Mouse (Mus musculus) left cerebral cortex, postnatal 25 days (tissue): ENCODE measurements at regions not wholly inside any gene's neighbourhood (a gene's known extent, or its start where the extent isn't known, plus 50 kb on each side); places are given as distances from the start of the nearest gene placed in this dataset.
"Not testable (repeated sequence)": the region's sequence is repeated elsewhere in the genome, so short reads cannot be mapped to it uniquely, and the experiment has no call there.

Experiments used
- DNase-seq, 2 experiments: peaks; one replicate each; pipeline ENCODE4 v3.0.0; 2022; ENCODE audit warnings: low spot score in 2 of 2, mixed read lengths in 1 of 2
- intact Hi-C: fragments of 180-260 bp; cut with DNase I; formaldehyde crosslinking; loops from one replicate; pipeline ENCODE4 v1.15.1; 2025

- intact Hi-C loops = loop anchor here (5.0 kb wide), 1 partner anchor 513 kb away; the partner anchor contains the start of gene Rprm
- DNase-seq = peak in 1 of 2 experiments; percentile 45
Measured at GRCm38 (mm10) chr2:53574007-53574406, 382.5 kb downstream of the Arl6ip6 start.

GRCm38 (mm10) chr2:53605829-53606228 is 414.3 kb downstream of the Arl6ip6 start:
- intact Hi-C loops = no loop called here
- no peak for DNase-seq

- DNase-seq = peak; percentile 6 to 88
- intact Hi-C loops = no loop called here
Measured at GRCm38 (mm10) chr2:53619681-53620080, 428.2 kb downstream of the Arl6ip6 start.

- DNase-seq, intact Hi-C loops: not testable (repeated sequence)
Measured at GRCm38 (mm10) chr2:53632816-53633474, 441.4 kb downstream of the Arl6ip6 start.

- intact Hi-C loops = no loop called here
- DNase-seq = no peak
Measured at GRCm38 (mm10) chr2:53668599-53669372, 416.6 kb downstream of the Rprm start.

- intact Hi-C loops = no loop called here
- DNase-seq = no peak
Measured at GRCm38 (mm10) chr2:53680350-53681011, 404.9 kb downstream of the Rprm start.

- intact Hi-C loops = no loop called here
- no peak for DNase-seq
Measured at GRCm38 (mm10) chr2:53682599-53682998, 402.8 kb downstream of the Rprm start.

GRCm38 (mm10) chr2:53687281-53687680 is 398.1 kb downstream of the Rprm start:
- peak in 1 of 2 experiments; percentile 29 for DNase-seq
- intact Hi-C loops = no loop called here

- intact Hi-C loops = no loop called here
- DNase-seq = peak in 1 of 2 experiments; percentile 11
Measured at GRCm38 (mm10) chr2:53689223-53689880, 396.0 kb downstream of the Rprm start.

GRCm38 (mm10) chr2:53691580-53692118 is 393.7 kb downstream of the Rprm start:
- intact Hi-C loops = no loop called here
- DNase-seq = no peak

GRCm38 (mm10) chr2:53711213-53711612 is 374.1 kb downstream of the Rprm start:
- intact Hi-C loops = loop anchor here (1.0 to 5.0 kb wide), 3 partner anchors 17 to 374 kb away; partner anchors contain the start of gene Rprm
- DNase-seq = peak; percentile 74 to 94

GRCm38 (mm10) chr2:53713106-53713640 is 372.2 kb downstream of the Rprm start:
- DNase-seq = no peak

GRCm38 (mm10) chr2:53715017-53715416 is 370.3 kb downstream of the Rprm start:
- intact Hi-C loops = no loop called here
- peak in 1 of 2 experiments; percentile 31 for DNase-seq

More at GRCm38 (mm10) chr2:53713106-53713640, 372.2 kb downstream of the Rprm start:
- intact Hi-C loops = loop anchor here (5.0 kb wide), 1 partner anchor 349 kb away; no protein-coding TSS in a partner anchor

GRCm38 (mm10) chr2:53723231-53723630 is 362.1 kb downstream of the Rprm start:
- intact Hi-C loops = no loop called here
- DNase-seq = no peak

- intact Hi-C loops = loop anchor here (1.0 to 5.0 kb wide), 3 partner anchors 17 to 359 kb away; partner anchors contain the start of gene Rprm
- DNase-seq = peak; percentile 21 to 85
Measured at GRCm38 (mm10) chr2:53728693-53729092, 356.7 kb downstream of the Rprm start.

GRCm38 (mm10) chr2:53730451-53730850 is 354.9 kb downstream of the Rprm start:
- intact Hi-C loops = no loop called here
- DNase-seq = no peak

GRCm38 (mm10) chr2:53763486-53763885 is 321.9 kb downstream of the Rprm start:
- DNase-seq = no peak
- intact Hi-C loops = no loop called here

GRCm38 (mm10) chr2:53782035-53782434 is 303.3 kb downstream of the Rprm start:
- DNase-seq, intact Hi-C loops: not testable (repeated sequence)

GRCm38 (mm10) chr2:53788599-53788998 is 296.8 kb downstream of the Rprm start:
- DNase-seq, intact Hi-C loops: not testable (repeated sequence)
